Mouse (Mus musculus) left cerebral cortex, adult 11 months (tissue): ENCODE measurements around the gene Gm20458.

ENCODE experiments used
- DNase-seq: peaks from one replicate; pipeline ENCODE4 v3.0.0; 2022; ENCODE audit warnings: low spot score

Gene Gm20458

DNA sequence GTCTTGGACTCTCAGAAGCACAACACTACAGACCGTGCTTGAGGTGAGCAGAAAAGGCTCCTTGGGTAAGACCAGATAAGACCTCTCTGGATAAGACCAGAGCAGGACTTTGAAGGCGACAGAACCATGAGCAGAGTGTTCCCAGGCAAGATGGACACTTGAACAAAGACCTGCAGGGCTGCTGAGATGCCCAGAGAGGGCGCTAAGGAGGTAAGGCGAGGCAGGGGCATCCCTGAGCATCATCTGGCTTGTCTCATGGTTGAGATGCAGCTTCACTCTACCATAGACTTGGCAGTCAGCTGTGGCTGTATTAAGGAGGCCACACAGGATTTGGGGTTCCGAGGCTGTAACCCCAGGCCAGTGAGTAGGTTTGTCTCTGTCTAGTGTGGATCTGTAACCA is 38.5 kb downstream of the Gm20458 start:
- no peak for DNase-seq

DNA sequence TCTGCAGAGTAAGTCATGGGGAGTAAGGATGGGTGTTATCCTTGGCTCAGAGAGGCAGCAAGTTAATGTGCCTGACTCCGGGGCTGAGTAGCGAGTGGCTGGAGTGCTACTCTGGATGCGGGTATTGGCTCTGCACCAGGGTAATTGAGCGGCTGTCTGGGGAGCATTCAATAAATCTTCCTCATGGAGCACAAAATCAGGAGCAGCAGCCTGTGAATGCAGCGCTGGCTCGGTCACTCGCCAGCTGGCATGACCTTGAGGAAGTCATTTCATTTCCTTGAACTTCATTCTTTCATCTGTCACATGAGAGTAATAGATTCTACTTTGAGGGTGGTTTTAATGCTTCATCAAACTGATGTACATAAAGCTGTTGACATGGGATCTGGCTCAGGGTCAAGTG is 39.7 kb downstream of the Gm20458 start:
- DNase-seq: no peak

DNA sequence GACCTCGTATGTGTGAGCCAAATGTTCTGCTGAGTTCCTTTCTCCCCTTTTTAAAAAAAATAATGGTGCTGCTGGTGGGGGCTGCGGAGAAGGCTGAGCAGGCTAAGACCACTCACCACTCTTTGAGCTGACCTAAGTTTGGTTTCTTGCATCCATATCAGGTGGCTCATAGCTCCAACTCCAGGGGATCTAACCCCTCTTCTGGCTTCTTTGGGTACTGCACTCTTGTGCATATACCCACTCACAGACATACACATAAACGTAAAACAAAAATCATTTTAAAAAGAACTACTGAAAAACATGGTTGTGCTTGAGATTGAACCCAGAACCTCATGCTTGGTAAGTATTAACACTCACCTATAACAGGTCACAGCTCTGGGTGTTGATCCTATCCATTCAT is 44.2 kb downstream of the Gm20458 start:
- no peak for DNase-seq

DNA sequence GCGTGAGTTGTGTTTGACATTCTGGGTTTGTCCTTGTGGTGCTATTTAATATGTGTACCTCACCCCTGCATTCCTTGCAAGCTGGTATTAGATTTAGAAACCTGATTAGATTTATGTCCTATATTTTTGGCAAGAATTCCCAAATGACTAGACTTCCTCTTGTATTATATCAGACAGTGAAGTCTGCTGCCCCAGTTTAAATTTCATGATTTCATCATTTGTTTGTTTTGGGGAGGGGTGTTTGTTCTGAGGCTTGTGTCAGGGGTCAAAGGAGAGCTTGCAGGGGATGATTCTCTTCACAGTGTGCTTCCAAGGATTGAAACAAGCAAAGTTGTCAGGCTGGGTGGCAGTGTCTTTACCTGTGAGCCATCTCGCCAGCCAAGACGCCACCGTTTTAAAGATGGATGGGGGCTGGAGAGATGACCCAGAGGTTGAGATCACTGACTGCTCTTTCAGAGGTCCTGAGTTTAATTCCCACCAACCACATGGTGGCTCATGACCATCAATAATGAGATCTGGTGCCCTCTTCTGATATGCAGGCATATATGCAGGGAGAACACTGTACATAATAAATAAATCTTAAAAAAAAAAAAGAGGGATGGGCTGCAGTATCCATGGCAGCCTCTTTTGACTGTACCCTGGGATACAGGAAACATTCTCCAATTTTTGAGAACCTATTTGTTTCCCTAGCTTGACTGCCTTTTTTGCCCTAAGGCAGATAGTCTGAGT is 45.0 kb downstream of the Gm20458 start:
- no peak for DNase-seq

DNA sequence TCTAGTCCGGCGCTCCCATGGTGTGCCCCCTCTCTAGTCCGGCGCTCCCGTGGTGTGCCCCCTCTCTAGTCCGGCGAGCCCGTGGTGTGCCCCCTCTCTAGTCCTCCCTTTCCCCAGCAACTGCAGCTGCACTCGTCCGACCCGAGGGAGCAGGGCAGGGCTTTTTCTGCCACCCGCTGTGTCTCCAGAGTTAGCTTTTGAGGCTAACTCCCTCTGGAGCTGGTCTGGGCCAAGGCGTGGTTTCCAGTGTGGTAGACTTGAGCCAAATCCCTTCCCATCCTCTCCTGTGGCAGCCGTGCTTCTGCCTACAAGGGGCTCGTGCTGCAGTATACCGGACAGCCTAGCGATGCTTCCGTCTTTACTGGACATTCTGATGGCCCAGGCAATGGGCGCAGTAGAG is 47.0 kb downstream of the Gm20458 start:
- no peak for DNase-seq

DNA sequence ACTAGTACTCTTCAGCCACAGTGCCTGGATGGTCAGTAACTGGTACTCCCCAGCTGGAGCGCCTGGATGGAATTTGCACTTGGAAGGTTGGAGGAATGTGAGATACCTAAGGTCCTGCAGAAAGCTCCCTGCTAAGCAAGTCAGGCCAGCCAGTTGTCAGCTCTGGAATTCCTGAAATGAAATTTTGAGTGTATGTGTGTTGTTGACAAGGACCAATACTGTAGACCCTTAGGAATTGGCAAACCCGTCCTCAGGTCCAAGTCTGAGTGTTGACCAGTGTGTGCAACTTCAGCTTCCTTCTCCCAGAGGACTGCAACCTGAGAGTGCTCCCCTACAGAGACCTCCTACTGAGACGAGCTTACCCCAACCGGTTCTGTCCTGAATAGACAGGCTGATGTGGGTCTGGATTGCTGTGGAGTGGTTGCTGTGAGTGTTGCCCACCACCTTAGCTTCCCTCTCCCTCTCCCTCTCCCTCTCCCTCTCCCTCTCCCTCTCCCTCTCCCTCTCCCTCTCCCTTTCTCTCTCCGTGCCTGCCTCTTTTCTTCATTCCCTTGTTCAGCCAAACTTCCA is 49.9 kb downstream of the Gm20458 start:
- DNase-seq: no peak

DNA sequence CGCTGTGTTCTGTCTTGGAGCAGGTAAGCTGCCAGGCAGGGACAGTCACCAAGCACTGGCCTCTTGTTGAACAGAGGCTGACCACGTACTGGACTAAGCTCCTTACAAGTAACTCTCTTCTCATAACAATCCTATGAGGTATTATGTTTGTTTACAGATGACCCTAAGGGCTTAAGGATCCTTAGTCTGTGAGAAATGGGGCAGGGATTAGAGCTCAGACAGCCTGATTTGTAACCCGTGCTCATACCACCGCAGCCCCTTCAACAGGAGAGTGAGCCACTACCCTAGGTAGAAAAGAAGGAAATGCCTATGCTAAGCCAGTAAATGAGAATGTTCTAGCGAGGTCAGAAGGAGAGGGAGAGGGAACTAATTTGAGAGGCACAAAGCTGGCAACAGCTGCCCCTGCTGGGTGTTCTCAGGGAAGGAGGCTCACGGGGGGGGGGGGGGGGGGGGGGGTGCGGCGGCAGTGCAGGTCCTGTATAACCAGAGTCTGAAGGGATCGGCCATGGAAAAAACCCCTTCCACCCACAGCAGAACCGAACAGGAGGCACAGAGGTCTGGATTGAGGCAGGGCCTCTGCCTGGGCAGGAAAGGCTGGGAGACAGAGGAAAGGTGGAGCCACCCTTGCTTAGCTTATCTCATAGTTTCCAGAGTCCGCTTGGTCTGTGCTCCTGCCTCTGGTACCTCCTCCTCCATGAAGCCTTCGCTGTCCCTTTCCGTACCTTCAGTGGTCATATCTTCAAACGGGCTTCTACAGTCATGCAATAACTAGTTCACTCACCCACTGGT is 51.5 kb downstream of the Gm20458 start:
- no peak for DNase-seq

DNA sequence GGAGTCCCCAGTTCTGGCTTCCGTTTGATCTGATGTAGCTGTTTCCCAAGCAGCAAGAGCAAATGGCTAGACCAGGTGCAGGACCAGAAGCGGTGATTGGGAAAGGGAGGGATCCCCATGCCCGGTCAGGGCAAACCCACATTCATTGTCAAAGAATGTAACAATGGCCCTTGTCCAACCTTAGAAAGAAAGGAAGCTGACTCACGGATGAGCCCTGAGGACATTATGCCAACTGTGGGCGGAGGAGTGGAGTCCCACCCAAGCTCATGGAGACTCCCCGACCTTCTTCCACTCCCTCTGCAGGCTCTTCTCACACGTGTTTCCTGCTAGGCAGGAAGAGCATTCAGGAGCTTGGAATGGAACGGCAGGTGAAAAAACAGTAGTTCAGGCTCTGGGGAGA is 52.6 kb downstream of the Gm20458 start:
- no peak for DNase-seq

DNA sequence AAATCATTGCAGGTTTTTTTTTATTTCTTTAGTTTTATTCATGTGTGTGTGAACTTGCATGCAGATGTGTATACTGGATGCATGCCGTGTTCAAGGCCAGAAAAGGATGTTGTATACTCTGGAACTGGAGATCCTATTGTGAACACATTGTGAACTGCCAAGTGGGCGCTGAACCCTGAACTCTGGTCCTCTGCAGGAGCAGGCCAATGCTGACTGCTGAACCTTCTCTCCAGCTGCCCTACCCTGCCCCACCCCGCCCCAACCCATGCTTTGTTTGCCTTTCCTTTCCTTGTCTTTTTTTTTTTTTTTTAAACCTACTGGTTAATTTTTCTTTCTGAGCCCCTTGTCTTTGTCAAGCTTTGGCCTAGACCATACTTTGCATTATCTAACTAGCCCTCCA is 54.1 kb downstream of the Gm20458 start:
- no peak for DNase-seq

DNA sequence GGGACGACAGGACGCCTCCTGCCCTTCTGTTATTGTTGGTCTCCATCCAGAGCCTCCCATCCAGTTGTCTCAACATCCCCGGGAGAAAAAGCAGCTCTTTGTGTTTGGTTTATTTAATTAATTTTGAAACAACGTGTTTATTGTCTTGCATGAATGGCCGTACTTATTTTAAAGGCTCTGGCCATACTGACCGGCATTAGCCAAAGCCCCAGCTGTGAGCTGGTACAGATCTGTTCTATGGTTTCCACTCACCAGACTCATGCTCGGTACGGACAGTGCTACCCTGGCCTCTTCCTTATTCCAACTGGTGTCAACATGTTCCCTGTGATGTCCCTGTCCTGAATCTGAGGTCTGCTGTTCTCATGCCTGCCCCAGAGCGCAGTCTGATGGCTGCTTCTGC is 55.1 kb downstream of the Gm20458 start:
- DNase-seq: peak; percentile 34

DNA sequence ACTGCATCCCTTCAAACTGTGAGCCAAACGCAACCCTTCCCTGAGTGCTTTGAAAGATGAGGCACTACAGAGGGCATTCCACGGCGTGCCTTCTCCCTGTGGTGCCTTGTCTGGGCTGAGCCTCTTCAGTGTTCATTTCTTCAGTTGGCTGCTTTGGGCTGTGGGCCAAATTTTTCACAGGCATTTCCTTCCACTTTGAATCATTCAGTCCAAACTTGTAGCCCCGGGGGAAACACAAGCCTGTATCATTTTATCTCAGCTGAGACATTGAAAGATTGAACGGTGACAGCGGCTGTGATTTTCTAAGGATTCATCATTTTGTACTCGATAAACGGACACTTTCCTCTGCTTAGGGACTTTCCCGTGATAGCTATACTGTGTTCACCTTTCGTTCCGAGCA is 55.8 kb downstream of the Gm20458 start:
- DNase-seq: no peak

DNA sequence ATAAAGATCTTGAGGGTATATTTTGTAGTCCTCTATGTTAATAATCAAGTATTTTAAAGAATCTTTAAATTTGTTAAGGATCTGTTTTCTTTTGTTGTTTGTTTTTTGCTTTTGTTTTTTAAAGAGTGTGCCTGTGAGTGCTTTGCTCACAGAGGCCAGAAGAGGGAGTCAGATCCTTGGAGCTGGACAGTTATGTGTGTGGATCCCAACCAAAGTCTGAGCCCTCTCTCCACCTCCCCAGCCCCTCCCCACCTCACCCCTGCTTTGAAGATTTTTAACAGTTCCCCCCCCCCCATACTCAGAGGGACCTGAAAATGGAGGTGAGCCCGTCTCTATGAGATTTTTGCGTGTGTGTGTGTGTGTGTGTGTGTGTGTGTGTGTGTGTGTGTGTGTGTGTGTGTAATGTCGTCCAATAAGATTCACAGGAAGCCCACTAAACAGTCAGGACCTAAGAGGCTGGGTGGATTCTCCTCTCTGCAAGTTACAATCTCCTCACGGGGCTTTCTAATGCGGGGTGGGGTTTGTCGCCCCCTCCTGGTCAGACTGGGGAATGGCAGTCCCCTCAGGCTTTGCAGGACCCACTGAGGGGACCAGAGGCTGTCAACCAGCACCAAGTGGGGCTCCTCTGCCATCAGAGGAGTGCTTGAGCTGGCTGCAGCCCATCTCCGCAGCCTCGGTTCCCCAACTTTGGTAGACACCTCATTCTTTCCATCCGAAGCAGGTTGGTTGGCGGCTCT is 56.9 kb downstream of the Gm20458 start:
- peak; percentile 54 for DNase-seq

DNA sequence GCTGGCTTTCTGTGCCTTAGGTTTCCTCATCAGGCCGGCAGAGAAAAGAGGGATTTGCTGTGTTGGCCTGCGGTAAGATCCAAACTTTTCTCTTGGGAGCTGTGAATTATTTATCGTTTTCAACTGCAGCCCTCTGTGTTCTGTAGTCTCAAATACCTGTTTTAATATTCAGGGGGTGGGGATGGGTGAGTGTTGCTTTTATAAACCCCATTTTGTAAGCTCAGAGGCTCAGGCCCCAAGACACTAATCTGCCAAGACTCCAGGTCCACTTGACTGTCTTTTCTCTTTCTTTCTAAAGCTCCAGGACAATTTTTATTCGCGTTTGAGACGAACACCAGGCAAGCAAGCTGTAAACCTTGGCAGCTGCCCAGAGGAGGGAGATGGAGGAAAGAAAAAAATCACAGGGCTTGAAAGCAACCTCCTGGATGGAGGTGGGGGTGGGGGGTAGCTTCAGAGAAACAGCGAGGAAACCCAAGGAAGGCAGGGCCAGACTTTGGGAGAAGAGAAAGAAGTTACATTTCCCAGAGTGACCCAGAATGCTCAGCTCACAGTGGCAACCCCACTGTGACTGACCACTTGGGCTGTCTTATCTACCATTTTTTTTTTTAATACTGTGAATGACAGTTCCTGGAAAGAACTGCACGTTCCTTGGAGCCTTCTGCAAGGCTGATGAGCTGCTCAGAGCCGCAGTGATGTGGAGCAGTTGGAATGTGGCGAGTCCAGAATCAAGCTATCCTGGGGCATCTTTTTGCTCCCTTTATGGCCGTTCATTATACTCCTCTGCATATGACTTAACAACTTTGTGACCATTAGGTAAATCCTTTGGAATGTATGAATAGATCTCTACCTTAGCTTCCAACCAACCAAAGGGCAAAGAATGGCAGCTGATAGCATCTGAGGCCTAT is 57.8 kb downstream of the Gm20458 start:
- DNase-seq: no peak

DNA sequence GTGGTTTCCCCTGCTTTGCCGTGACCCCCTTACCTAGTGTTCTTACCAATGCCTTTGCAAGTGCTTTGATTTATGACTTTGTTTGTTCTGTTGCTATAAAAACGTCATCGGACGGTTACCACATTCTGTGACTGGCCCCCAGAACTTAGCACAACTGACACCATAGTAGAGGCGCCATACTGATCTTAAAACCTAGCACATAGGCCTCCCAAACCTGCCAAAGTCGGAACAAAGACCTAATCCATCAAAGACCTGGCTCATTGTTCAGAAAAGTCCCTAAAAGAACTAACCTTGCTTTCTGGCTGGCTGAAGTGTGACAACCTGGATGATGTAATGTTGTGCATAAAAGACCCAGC is 58.4 kb downstream of the Gm20458 start:
- no peak for DNase-seq

DNA sequence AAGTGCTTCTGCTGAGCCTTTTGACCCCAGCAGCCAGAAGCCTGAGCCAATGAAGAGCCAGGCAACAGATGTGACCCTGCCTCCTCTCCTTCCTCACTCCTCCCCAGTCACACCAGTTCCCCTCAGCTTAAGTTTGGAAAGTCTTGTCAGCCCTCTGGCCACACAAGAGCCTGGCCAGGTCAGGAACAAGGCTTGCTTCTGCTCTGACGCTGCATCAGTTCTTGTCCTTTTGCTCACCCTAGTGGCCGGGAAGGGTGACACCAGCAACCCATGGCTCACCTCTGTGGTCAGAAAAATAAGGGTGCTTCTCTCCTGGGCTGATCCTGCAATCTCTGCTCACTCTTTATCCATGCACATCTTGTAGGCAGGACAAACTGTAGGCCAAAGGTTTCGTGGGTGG is 60.0 kb downstream of the Gm20458 start:
- no peak for DNase-seq

DNA sequence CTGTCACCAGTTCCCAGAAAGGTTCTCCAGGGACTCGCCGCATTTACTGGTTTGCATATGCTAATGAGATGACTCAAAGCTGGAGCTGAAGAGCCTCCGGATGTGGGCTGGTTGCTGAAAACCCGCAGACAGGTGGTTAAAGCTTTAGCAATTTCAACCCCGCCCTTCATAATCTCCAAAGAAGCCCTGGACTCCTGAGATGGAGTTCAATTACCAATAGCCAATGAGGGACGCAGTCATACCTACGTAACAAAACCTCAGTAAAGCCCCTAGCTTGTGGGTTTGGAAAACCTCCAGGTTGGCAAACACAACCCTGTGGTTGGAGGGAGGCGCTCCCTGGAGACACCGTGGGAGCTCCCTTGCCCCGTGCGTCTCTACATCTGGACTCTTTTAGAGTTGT is 61.1 kb downstream of the Gm20458 start:
- no peak for DNase-seq

DNA sequence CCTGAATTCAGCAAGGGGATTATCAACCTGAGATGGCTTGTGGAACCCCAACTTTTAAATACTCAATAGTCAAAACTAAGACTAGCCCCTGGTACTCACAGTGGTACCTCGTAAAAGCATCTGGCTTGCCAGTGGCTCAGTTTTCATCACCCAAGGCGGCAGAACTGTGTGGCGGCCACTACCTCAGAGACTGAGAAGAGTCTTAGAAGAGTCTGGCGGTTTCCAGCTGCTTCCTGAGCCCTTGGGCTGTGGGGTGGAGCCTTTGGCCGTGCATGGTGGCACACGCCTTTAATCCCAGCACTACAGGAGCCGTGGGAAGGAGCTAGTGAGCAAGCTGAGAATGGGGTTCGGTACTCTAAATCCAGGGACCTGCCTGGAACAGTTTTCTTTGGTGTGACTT is 61.5 kb downstream of the Gm20458 start:
- no peak for DNase-seq

DNA sequence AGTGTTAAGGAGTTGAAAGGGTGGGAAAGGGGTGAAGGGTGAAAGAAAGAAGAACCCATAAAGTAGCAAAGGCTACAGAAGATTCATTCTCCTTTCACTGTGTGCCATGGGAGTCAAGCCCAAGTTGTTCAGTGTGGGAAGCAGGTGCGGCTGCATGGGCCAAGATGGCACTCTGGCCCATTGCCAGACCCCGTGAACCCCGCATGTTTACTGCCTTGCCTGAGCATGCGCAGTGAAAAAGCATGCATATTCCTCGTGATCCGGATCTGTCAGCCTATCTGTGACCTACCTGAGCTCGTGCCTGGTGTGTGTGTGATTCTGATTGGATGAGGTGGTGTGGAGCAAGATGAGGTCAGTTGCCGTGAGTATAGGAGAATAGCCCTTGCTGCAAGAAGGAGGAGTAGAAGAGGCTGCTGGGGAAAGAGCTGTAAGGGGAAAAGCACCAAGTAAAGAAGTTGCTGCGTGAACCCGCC is 62.6 kb downstream of the Gm20458 start:
- no peak for DNase-seq

DNA sequence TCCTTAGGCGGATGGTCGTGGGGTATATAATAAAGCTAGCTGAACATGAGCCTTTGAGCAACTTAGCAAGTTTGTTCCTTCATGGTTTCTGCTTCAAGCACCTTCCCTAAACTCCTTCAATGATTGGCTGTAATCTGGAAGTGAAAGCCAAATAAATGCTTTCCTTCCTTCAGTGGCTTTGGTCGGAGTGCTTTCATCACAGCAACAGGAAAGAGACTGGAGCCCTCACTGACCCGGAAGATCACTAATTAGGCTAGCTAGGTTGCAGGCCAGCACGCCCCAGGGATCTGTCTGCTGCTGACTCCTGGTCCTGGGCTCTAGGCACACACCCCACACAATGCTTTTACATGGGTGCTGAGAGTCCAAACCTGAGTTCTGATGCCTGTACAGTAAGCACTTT is 67.8 kb downstream of the Gm20458 start:
- no peak for DNase-seq

DNA sequence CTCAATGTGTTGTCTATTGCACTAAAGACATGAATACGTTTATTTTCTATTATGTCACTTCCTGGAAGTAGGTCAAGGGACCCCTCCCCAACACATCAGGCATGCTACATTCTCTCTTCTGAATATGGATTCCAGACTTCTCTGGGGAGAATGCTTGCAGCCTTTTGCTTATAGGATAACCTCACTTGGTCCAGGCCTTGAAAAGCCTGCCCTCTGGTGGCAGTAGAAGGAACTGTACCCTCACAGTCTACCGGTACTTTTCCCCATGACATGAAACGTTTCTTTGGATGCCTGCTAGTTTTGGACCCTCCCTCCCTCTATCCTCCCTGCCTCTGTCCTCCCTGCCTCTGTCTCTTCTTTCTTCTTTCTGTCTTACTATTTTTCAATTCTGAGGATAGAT is 70.4 kb downstream of the Gm20458 start:
- peak; percentile 36 for DNase-seq

DNA sequence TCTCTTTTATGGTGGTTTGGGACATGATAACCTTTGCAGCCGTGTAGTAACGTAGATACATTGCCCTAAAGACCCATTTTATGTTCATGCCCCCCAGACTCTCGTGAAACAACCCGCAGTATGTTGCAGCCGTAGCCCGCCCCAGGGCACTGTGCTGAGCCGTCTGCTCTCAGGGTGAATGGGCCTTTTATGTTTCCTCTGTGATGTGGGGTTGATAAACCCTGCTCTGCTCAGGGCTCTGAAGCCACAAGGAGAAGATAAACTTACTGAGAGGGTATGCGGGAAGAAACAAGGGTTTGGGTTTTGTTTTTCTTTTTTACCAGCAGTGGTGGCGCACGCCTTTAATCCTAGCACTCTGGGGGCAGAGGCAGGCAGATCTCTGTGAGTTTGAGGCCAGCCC is 73.5 kb downstream of the Gm20458 start:
- DNase-seq: no peak

DNA sequence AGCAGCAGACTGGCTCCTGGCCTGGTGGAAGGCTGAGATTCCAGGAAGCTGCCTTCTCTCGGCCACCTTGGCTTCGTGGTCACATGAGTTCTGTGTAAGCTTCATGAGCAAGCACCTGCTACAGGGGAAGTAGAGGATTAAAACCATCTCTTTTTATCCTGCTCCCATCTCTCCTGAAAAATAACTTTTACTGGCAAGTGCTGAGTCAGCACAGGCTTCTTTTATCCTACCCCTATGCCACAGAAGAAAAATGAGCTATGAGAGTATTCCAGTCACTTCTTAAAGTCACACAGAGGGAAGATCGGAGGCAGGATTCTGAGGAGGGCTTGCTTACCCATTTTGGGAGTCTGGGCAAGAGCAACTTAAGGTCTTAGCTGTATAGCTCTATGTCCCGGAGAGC is 76.2 kb downstream of the Gm20458 start:
- no peak for DNase-seq
